Mouse (Mus musculus) monocyte, adult 5-6 weeks (primary cell): ENCODE measurements at regions not wholly inside any gene's neighbourhood (a gene's known extent, or its start where the extent isn't known, plus 50 kb on each side); places are given as distances from the start of the nearest gene placed in this dataset.

Source experiments
- ATAC-seq: fragments of 153-309, 156-312 bp; replicated peaks from 2 replicates; pipeline ENCODE4 v1.8.0; 2017; ENCODE audit warnings: mild to moderate bottlenecking; ENCODE audit not compliant: low TSS enrichment, insufficient number of reproducible peaks, severe bottlenecking, poor library complexity, low FRiP score

DNA sequence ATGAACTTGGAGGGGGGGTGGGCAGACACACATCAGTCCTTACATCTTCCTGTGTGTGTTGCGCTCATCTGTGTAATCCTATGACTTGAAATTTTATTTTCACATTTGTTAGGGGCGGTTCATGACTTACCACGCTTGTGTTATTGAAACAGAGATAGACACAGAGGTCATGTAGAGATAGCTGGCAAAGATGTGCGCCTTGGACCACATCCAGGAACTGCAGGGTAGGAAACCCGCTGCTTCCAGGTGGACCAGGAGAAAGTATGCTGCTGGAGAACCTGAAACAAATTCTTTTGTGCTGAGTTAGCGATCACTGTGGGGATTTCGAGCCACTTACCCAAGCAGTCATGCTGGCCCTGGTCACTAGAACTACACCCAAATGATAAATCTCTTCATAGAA is 89.1 kb downstream of the Kcnj2 start:
- ATAC-seq: no peak

DNA sequence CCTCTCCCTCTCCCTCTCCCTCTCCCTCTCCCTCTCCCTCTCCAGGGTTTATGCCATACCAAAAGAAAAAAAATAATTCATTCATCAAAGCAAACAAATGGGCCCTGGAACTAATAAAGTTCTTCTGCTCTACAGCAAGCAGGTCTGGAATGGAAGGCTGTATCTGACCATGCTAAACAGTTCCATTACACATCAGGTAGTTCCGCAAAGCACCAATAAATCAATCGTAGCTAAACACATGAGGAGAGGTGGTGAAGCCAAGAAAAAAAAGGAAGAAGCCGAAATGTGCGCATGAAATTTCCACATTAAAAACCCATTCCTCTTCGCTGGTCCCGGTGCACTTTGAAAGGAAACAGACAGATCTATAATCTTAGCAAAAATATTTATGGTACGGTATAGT is 89.8 kb downstream of the Kcnj2 start:
- no peak for ATAC-seq

DNA sequence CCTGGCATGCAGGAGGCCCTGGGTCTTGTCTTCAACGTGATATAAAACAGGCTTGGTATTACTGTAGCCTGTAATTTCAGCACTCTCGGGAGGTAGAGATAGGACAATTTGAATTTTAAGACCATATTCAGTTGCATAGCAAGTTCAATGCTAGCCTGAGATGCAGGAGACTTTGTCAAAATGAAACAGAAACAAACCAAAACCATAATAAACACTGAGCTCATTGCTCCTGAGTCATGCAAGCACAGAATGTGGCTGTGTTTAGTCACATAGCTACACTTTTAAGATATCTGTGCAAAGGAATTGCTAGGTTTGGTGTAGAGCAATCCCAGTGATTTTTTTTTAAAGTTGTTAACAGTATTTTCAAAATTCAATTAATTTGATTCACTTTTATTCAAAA is 93.3 kb downstream of the Kcnj2 start:
- no peak for ATAC-seq

DNA sequence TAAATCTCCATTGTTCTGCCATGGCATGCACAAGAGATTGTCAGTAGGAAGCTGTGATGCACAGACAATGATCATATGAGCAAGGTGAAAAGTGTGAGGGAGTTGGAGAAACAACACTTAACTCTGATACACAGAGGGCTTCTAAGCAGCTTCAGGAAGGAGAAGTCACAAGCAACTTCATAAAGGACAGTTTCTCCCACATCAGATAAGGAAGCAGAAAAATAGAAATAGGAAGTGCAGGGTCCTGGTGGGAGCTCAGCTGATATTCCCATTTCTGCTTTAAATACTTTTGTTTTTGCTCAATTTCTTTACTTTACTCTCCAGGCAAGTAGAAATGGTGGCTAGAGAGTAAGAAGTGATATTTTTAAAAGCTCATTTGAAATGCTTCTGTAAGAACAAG is 98.9 kb downstream of the Kcnj2 start:
- no peak for ATAC-seq

DNA sequence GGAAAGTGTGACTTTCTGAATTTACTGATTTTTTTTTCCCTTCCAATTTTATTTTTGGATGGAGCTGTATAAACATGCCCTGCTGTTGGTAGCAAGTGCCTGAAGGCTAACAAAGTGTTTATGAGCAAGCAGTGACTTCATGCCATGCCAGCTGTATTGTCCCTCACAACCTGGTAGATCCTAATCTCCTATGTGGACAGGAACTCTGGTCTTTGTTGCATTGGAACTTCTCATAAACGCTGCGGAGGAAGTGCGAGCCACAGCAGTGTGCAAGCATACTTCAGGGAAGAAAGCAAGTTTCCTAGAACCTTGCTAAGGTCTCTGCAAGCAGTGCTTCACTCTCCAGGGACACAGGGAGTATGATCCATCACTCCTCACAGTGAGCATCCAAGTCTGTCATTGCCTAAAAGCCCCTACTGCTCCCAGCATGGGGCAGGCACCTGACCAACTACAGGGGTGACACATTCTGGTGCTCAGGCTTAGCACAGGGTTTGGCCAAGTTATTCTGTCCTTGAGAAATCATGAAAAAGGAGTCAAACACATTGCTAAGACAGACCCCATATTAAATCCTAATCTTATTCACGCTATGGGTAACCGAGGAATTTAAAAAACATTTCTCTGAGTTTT is 104.3 kb downstream of the Kcnj2 start:
- ATAC-seq: no peak

DNA sequence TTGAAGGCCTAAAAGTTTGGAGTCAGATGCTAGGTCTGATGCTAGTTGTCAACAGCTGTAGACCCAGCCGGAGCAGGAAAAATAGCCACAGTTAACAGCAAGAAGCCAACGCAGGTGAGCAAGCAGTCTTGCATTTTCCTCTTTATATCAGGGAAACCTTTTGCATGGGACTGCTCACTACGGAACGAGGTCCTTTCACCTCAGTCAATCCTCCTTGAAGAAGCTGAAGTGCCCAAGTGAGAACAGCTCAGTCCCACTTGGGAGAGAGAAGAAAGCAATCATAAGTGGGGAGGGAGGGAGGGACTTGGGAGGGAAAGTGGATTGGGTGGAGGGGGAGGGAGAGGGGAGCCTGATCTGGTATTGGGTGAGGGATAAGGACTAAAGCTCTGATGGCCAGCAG is 107.6 kb downstream of the Kcnj2 start:
- no peak for ATAC-seq

DNA sequence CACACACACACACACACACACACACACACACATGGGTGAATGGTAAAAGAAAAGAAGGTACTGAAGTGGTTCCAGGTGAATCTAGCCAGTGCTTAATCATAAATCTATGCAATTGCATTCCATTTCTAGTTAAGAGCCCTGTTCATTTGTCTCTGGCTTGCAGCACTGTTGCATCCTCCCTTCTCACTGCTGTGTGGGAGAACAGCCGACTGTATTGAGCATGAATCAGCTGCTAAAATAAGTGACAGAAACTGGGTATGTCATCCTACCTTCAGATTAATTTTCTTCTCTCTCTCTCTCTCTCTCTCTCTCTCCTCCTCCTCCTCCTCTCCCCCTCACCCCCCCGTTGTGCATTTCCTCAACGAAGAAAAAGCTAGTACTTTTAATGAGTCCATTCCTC is 109.6 kb downstream of the Kcnj2 start:
- ATAC-seq: no peak

DNA sequence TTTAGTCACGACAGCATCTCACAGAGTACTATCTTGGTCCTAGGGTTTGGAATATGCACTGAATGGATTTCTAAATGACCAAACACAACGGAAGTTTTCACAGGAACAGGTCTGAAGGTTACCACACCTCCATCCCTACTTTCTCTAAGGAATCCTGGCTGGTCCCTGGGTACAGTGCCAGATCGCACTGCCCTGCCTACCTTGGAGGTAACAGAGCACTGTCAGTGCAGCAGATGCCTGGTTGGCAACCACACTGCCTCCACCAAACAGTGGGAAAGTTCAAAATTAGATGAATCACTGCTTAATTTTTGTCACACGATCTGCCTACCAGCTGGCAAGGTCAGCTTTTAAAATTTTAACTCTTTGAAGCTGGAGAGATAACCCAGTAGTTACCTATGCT is 111.6 kb downstream of the Kcnj2 start:
- ATAC-seq: no peak

DNA sequence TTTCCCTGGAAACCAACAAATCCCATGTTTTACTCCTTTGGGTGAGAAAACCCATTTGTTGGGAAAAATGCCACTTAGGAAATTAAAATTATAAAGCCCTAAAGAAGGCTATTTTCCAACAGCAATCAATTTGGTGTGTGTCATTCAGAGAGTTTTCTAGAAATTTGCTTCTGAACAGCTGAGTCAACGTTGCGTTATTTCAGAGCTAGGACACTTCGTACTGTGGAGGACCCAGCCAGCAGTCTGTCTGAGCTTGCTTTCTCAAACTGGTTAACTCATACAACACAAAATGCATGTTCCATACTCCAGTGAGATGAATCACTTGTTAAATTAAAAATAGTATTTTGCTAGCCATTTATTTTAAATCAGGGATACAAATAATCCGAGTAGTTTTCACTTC is 131.5 kb downstream of the Kcnj2 start:
- no peak for ATAC-seq

DNA sequence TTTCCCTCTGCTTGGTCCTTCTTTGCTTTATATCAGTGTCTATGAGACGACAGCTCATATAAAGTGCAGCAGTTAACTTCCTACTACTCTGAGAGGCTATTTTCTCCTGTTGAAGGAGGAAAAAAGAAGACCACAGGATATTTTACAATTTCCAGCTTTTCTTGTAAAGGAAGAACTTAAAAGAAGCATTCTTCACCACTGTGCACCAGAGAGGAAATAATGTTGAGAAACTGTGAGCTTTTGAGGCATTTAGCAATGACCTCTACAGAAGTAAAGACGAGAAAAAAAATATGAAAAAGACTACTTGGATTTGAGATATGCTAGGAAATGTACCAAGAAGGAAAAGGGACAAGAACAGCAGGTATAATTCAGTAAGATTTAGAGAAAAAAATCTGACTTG is 134.5 kb downstream of the Kcnj2 start:
- ATAC-seq: no peak

DNA sequence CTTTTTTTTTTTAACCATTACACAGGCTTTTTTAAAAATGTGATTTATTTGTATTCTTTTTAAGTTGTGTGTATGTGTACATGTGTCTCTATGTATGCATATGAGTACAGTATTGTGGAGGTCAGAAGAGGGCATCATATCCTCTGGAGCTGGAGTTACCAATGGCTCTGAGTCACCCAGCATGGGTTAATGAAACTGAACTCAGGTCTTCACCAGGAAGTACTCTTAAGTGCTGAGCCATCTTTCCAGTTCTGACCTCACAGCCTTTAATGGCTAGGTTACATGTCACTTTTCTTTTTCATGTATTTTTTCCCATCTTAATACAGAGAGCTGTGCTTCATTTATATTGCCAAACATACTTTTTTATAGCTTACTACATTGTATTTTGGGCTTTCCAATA is 136.8 kb downstream of the Kcnj2 start:
- ATAC-seq: no peak

DNA sequence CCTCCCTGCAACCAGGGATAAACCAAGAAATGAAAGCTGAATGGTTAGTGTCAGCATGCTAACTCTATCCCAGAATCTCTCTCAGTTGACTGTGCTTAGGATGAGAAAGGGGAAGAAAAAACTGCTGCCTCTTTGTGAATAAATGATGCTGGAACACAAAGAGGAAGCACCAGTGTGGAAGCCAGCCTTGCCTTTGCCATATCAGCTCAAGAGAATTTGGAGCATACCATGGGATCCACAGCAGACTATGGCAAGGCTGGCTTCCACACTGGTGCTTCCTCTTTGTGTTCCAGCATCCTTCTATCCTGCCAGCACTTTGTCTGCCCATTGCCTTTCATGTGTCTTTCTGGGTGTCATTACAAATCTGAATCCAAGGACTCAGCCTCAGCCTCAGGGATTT is 144.6 kb downstream of the Kcnj2 start:
- ATAC-seq: peak; percentile 40; the same call in 1 of the 2 replicates

DNA sequence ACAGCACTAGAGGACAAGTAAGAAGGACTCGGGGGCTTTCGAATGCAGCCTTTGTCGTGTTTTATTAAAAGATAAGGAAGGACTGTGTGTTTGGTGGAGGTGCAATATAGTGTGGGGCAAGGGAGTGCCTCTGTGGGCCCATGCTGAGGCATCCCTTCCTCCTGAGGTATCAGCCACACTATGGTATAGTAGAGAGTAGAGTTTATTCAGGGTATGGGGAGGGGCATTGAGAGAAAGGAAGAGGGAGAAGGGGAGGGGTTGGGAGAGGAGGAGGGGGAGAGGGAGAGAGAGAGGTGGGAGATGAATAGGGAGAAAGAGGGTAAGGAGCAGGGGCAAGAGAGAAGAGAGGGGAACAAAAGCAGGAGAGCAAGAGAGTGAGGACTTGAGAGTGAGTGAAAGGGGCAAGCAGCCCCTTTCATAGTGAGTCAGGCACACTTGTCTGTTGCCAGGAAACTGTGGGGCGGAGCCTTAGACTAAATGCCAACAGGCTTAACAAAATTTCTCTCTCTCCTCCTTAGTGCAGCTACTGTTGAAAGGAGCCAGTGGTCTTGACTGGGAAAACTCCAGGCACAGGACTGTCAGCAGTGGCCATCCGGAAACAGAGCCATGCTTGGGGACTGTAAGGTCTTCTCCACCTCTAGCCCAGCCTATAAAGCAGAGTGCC is 146.2 kb downstream of the Kcnj2 start:
- ATAC-seq: no peak

DNA sequence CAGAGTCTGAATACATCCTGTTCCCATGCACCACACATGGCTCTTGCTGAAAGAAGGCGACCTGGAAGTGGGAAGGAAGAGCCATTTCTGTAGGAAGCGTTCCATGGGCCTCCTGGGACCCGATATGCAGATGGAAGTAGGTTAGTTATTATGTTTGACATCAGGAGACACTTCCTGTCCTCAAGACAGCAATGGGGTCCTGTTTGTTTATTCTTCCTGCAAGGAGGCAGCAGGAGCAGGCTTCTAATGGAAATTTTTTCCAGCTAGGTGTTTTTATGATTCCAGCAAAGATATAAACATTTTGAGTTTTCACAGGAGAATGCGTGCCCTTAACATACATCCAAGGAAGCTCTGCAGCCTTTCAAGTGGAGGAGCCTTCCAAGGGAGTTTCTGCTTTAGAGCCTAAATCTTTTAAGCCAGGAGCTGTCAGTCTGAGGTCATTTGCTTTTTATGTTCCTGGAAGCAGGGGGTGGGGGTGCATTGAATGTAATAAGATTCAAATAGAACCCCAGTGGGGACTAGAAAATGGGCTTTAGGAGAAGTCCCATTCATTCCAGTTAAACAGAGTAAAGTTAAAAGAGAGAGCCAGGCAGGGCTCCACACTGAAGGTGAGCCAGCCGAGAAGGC is 146.9 kb downstream of the Kcnj2 start:
- ATAC-seq: no peak

DNA sequence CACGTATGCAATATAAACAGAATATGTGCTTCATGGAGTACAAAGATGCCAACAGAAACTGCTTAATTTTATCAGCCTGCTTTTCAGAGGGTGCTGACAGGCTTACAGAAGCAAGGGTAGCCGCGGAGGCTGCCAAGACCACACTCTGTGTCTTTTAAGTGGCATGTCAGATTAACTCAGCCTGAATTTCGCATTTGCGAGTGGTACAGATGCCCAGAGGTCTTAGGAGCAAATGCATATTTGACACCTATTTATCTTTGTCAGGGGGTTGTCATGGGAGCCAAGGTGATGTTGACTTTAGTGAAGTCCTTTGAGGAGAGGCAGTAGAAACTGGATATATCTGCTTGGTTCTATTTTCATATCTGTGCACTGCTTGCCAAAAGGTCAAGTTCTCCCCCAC is 149.0 kb downstream of the Kcnj2 start:
- ATAC-seq: no peak

DNA sequence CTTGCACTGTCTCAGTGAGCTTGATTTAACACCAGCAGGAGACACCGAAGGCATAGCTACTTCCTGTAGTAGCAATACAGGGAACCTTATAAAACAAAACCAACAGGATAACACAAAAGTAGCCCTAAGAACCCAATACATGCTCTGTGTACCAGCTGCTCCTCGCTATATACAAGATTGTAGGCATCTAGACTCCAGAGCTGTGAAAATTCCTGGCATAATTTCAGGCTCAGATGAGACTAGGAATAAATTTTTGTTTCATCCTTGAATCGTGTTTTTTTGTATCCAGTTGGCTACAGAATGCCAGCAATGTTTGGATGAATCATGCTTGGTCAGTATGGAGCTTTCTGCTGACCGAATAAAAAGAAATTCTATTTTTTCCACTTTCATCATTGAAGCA is 157.9 kb downstream of the Kcnj2 start:
- ATAC-seq: no peak

DNA sequence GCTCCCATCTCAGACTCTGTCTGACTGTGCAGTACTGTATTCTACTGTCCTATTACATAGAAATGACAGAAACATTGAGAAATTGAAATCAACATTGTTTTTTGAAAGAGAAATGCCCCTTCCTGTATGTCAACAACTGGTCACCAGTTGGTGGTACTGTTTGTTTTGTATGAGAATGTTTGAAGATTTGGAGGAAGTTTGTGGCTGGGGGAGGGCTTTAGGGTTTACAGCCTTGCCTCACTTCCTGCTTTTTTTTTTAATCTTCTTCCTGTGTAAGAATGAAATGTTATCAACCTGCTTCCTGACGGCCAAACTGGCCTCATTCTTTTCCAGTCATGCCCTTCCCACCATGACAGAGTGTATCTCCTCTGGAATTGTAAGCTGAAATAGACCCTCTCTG is 161.3 kb downstream of the Kcnj2 start:
- ATAC-seq: 0 out of 2 replicates have a peak, but pooled peaks have one; percentile 50

DNA sequence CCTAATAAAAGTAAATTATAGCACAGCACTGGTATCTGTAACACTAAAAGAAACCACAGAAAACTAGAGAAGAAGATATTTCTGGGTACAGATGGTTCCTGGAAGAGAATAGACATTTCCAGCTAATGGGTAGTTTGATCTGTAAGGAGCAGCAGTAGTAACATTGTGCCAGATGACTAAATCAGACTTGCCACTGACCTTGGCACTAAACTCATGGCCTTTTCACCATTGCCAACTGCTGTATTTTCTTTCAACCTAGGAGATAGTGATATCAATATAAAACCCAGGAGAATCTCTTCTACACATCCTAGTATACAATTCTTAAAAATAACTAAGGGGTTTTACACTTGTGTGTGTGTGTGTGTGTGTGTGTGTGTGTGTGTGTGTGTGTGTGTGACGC is 170.8 kb downstream of the Kcnj2 start:
- ATAC-seq: no peak

DNA sequence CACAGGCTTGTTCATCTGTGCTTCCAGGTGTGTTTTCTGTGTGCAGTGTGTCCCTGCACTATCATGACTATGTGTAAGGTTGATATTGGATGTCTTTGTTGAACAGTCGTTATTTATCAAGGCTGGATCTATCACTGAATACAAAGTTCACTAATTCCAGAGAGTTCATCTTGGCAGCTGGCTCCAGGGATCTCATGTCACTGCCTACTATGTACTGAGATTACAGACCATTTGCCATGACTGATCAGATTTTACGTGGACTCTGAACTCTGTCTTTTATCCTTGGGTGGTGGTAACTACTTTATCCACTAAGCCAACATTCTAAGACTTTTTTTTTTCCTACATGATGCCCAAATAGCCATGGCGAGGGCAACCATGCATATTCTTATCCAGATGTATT is 173.8 kb downstream of the Kcnj2 start:
- no peak for ATAC-seq

DNA sequence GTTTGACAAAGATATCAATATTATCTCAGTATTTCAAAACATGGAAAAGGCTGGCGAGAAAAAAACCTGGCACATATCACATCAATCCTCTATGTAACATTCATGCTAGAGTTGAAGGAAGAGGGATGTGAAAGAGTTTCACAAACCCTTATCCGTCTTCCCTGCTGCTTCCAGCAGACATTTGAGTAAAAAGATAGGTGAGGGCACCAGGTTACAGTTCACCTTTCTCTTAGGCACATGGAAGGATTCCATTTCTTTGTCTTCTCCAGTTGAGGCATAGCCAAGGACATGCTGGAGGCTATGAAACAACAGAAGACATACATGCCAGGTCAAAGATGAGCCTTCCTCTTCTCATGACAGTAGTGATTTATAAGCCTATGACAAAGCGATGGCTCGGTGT is 186.3 kb downstream of the Kcnj2 start:
- ATAC-seq: no peak
